27 mouse cellular contexts compared by ENCODE assay signal in the genomic region with DNA sequence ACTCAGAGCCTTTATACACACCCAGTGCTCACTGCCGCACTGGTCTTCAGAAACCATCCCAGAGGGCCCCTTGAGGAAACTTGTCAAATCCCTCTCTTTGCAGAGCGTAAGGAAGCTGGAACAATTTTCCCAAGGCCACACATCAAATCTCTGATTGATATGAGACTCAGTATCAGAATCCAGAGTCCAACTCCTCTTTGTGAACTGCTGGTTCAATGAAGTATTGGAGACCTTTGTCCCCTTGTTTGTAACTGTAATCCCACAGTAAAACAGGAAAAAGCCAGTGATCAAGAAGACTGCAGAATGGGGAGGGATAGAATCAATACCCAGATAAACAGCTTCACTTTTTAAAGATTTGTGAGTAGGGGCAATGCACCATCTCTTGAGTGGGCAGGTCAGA. TPM values are rescaled to one million over a fixed set of nuclear protein-coding genes. Genes with fewer than 3 reads are reported as not detected.
DNase-seq lines count a peak whose midpoint lies in the region; ATAC-seq and TF ChIP-seq lines count a peak whose summit lies in the region.
"Had no signal": no experiment of that assay in that cellular context is flagged by ENCODE, and none has a peak within 500 bp of the region (broad histone marks: within the 10 kb centered on the region; RNA-seq: fewer than 3 reads in every experiment).

No protein-coding gene starts in this region.

- no peaks in the 10 kb centered on the region for H3K4me1 ChIP-seq in intestine, embryonic 15.5 days (replicated peaks)
- 0 out of 2 replicates have a peak, but pooled peaks cover 4% of the 10 kb centered on the region for H3K4me1 ChIP-seq in intestine, postnatal 0 days (replicated peaks; ENCODE audit: control insufficient read depth, insufficient read depth, low read length)
- H3K4me1 ChIP-seq: embryonic facial prominence, embryonic 12.5 days; forebrain, embryonic 13.5 days; forebrain, embryonic 15.5 days had no signal

- peak; percentile 77 for ATAC-seq in intestine, embryonic 15.5 days
- ATAC-seq in intestine, postnatal 0 days, result peak; percentile 74
- ATAC-seq: activated CD4-positive, CD25-positive, alpha-beta regulatory T cell, adult 4 months; CD4-positive, CD25-positive, alpha-beta regulatory T cell, adult 4 months; forebrain, embryonic 13.5 days; forebrain, embryonic 15.5 days; Patski had no signal

- peak overlapping the region; percentile 44; the same call in 1 of the 2 replicates for H3K27ac ChIP-seq in intestine, embryonic 15.5 days
- peak overlapping the region; percentile 51; the same call in 1 of the 2 replicates for H3K27ac ChIP-seq in intestine, postnatal 0 days (ENCODE audit: low read depth, low read length)
- H3K27ac ChIP-seq: embryonic facial prominence, embryonic 10.5 days; embryonic facial prominence, embryonic 12.5 days; forebrain, embryonic 13.5 days; forebrain, embryonic 15.5 days had no signal

- no peak overlapping the region for H3K4me3 ChIP-seq in intestine, embryonic 15.5 days (replicated peaks)
- no peak overlapping the region for H3K4me3 ChIP-seq in intestine, postnatal 0 days (ENCODE audit: low read depth, low read length)
- H3K4me3 ChIP-seq: embryonic facial prominence, embryonic 10.5 days; embryonic facial prominence, embryonic 12.5 days; forebrain, embryonic 13.5 days; forebrain, embryonic 15.5 days had no signal

- no peaks in the 10 kb centered on the region for H3K27me3 ChIP-seq in intestine, embryonic 15.5 days (replicated peaks)
- no peaks in the 10 kb centered on the region for H3K27me3 ChIP-seq in intestine, postnatal 0 days (replicated peaks; ENCODE audit: control insufficient read depth, insufficient read depth, low read length)
- H3K27me3 ChIP-seq: embryonic facial prominence, embryonic 12.5 days; forebrain, embryonic 13.5 days; forebrain, embryonic 15.5 days; Patski had no signal

- DNase-seq in heart, adult 11 months, result peak; percentile 15
- no peak for DNase-seq in heart, adult 8-10 months (ENCODE audit: low spot score)
- no peak for DNase-seq in kidney, adult 18-20 months
- no peak for DNase-seq in ovary, adult 18-20 months (ENCODE audit: low spot score)
- DNase-seq: adrenal gland, adult 8-10 months; adrenal gland, postnatal 14 days; adrenal gland, postnatal 36 days; B cell, adult 2 months; cerebellum, adult 11-12 months; cerebellum, adult 2 months; cerebellum, adult 9-10 months; cerebellum, postnatal 10 days; cerebellum, postnatal 25 days had no signal

- H3K9ac ChIP-seq in intestine, embryonic 15.5 days, result no peak overlapping the region
- no peak overlapping the region for H3K9ac ChIP-seq in intestine, postnatal 0 days (ENCODE audit: low read depth, low read length)
- H3K9ac ChIP-seq: embryonic facial prominence, embryonic 12.5 days; forebrain, embryonic 13.5 days; forebrain, embryonic 15.5 days had no signal

- H3K4me2 ChIP-seq in intestine, embryonic 15.5 days (replicated peaks), result no peak overlapping the region
- H3K4me2 ChIP-seq in intestine, postnatal 0 days (replicated peaks; ENCODE audit: low read depth), result no peak overlapping the region
- H3K4me2 ChIP-seq: embryonic facial prominence, embryonic 12.5 days; forebrain, embryonic 13.5 days; forebrain, embryonic 15.5 days had no signal

- WGBS in intestine, embryonic 15.5 days, result 80% methylated on average over 2 of the region's 2 CpGs
- 39% methylated on average over 2 of the region's 2 CpGs for WGBS in intestine, postnatal 0 days

- no peak for TF ChIP-seq CTCF in intestine, postnatal 0 days (IDR thresholded peaks at IDR 0.05; ENCODE audit: low read depth)

- H3K9me3 ChIP-seq in intestine, embryonic 15.5 days, result no peaks in the 10 kb centered on the region
- H3K9me3 ChIP-seq in intestine, postnatal 0 days (ENCODE audit: control insufficient read depth), result no peaks in the 10 kb centered on the region
- H3K9me3 ChIP-seq: embryonic facial prominence, embryonic 10.5 days; embryonic facial prominence, embryonic 12.5 days; forebrain, embryonic 13.5 days; forebrain, embryonic 15.5 days had no signal

- H3K36me3 ChIP-seq in intestine, embryonic 15.5 days, result no peaks in the 10 kb centered on the region
- no peaks in the 10 kb centered on the region for H3K36me3 ChIP-seq in intestine, postnatal 0 days (ENCODE audit: control insufficient read depth, insufficient read depth)
- H3K36me3 ChIP-seq: embryonic facial prominence, embryonic 10.5 days; embryonic facial prominence, embryonic 12.5 days; forebrain, embryonic 15.5 days; G1E had no signal

RNA-seq across cellular contexts. Expression of a gene that starts 28.8 kb away (rescaled TPM):
- not detected for total RNA-seq in heart, adult 8-10 months (2022)
- polyA plus RNA-seq in intestine, embryonic 15.5 days (2015; fragmentation: Nextera tagmentation; extraction: Ambion mirVana), result 0.38 and 0.47 TPM in 2 replicates
- 0.44 and 0.73 TPM in 2 replicates for polyA plus RNA-seq in intestine, postnatal 0 days (2015; fragmentation: Nextera tagmentation; extraction: Ambion mirVana)
- total RNA-seq: adrenal gland, adult 18-20 months; adrenal gland, adult 8-10 months; adrenal gland, postnatal 14 days; adrenal gland, postnatal 36 days; CH12.LX had no signal
- polyA plus RNA-seq: activated CD4-positive, CD25-positive, alpha-beta regulatory T cell, adult 4 months; CD4-positive, CD25-positive, alpha-beta regulatory T cell, adult 4 months; cortical plate, adult 2 months; embryonic facial prominence, embryonic 10.5 days; forebrain, embryonic 11.5 days; G1E; Patski had no signal
